Mouse (Mus musculus) CH12F3 (cell line): Measurements from ENCODE around the gene Cd70.

Experiments used
- in situ Hi-C: fragments of 300-500 bp; cut with MboI; formaldehyde crosslinking; loops from 2 replicates; pipeline ENCODE4 v1.14.3; 2020; ENCODE audit warnings: low sequenced_read_pairs

The Cd70 gene

DNA sequence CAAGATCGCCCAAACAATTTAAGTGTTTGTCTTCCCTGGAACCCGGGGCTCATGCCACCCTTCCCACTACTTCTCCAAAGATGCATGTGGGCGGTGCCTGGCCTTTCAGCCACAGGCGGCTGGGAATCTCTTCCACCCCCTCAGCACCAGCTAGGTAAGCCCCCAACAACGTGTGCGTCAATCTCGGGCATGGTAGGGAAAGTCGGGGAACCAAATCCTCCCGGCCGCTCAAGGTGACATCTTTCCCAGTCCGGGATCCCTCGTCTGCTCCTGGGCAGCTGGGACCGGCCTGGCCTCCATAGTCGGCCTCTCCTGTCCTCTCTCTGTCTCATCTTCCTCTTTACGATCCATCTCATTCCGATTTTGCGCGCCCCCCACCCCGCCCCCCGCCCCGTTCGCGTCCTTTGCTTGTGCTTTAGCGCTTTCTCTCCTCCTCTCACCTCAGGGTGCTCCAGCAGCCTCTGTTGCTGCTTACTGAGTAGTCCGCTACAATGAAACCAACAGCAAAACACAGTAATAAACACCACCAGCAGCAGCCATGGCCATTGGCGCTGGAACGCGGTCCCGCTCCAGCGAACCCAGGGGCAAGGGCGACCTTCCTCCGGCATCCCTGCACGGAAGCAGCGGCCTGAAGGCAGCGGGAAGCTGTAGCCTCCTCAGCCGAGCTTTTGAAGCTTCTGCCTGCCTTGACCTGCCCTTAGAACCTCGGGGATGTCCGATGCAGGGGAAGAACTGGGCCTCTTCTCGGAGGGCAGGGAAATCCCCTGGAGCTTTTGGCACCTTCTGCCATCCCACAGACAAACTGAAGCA lies at the start of gene Cd70:
Gene Cd70, minus strand, starts transcription at position 784 of the 810 bp plus-strand sequence.
- in situ Hi-C loops = no loop called here

DNA sequence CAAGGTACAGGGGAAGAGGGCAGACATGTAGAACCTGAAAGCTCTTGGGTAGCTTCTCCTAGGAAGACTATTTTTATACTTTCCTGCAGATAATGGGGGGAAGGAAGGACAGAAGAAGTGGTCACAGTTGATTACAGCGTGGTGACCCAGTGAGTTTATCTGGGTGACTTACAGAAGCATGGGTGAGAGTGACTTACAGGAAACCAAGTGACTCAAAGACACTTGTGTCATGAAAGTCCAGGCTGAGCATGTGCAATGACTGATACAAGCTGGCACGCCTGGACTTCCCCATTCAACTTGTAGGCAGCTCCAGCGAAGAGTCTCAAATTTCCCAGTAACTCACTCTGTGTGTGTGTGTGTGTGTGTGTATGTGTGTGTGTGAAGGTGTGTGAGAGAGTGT lies 48.7 kb upstream of the Cd70 start:
- in situ Hi-C loops = no loop called here

DNA sequence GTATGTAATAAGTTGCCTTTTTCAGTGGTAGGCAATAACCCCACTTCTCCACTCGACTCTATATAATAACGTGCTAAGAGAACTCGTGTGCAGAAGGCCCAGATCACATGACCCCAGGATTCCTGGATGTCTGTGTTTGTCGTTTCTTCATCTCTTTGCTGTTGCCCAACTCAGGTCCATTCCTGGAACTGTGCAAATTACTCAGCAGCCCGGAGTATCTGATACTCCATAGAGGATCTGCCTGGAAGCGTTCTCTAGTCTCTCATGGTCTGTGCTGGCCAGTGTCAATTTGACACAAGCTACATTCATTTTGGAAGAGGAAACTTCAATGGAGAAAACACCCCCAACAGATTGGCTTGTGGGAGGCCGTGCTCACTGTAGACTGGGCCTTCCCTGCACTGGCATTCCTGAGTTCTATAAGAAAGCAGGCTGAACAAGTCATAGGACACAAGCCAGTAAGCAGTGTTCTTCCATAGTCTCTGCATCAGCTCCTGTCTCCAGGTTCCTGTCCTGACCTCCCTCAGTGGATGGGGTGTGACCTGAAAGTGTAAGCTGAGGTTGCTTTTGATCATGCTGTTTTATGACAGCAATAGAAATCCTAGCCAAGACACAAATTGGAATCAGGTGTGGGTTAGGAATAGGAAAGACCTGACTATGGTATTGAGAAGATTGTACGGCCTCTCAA lies 45.9 kb upstream of the Cd70 start:
- in situ Hi-C loops = no loop called here

DNA sequence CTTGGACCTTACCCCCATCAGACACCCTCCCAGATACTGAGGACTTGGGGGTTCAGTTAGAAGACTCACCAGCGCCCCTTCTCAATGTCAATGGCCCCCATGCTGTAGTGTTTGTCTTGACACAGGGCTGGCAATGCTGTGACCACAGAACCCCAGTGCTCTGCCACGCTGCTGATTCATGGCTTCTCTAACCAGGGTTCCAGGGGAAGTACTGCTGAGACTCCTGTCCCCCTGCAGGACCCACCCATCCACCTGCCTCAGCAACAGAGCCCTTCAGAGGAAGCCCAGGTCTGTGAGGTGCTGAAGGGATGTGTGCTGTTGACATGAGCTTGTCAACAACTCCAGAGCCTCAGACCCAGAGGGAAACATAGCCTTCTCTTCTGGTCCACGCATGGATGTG lies 45.2 kb upstream of the Cd70 start:
- in situ Hi-C loops = no loop called here

DNA sequence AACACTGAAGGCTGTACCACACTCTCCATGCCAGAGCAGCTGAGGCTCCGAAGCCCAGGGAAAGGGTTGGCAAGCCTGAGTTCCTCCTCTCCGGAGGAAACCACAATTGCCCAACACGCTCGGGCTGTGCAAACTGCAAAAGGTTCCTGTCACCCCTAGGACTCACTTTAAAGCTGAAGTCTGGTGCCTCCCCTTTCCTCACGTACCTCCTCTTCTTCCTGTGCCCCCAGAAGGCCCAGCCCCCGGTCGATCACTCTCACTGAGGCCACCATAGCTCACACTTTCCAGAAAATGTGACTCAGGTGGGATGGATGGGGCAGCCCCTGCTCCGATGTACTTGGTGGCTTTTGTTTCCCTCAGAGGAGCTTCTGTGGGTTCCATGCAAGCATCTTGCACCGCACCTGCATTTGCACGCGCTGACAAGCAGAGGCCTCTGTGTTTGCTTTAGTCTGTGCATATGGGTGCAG lies 44.5 kb upstream of the Cd70 start, which contains the start of gene Tnfsf14:
Gene Tnfsf14, minus strand, starts transcription at position 137 of the 467 bp plus-strand sequence.
- in situ Hi-C loops = no loop called here

DNA sequence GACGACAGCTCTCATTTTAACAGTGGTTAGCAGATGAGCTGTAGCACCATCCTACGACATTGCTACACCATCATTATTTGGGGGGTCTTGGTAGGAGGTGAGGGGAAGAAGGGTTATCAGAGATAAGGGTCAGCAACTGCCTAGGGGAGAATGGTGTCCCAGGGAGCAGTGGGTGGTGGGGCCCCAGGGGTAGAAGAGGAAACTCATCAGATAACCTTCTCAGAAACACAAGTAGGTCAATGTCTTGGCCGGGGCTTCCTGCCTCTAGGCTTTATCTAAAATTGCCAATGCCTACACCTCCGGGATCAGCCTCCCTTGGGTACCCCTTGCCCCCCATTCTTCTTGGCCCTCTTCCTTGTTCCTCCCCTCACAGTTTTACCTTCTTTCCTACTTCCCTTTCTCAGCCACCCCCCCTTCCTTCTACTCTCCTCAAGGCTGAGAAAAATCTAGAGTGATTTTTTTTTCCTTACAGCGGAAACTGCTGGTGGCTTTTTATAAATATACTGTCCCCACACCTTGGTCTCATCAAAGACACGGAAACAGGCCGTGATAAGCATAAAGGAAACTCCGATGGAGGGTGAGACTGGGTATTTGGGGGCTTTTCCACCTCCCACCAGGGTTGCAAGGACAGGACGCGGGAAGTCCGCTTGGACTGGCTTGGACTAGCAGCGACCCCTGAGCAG lies 39.1 kb upstream of the Cd70 start:
- in situ Hi-C loops = no loop called here

DNA sequence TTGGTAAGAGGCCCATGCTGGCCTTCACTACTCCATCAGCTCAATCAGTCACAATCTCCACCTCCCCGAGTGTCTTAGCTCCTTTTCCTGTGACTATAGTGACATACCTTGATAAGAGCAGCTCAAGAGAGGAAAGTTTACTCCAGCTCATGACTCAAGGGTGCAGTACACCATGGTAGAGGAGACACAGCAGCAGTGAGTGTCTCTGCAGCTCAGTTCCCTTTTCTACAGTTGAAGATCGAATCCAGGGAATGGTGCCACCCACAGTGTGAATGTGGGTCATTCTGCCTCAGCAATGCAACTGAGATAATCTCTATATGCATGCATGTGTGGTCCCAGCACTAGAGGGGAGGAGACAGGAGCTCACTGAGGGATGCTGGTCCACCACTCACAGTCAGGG lies 36.1 kb upstream of the Cd70 start:
- in situ Hi-C loops = no loop called here

DNA sequence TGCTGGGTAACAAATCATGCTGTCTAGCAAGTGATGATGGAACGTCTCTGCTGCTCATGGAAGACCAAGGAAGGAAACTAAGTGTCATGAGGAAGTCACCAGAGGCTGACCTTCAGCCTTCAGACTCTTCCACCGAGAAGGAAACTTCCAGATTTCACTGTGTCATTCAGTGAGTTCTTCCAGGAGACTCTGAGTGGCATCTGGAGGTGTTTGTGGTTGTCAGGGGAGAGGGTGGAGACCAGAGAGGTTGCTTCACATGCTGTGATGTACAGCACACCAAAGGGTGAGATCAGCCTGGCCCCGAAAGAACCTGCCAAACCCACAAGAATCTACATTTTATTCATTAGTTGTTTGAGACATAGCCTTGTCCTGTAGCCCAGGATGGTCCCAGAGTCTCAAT lies 33.3 kb upstream of the Cd70 start:
- in situ Hi-C loops = no loop called here

DNA sequence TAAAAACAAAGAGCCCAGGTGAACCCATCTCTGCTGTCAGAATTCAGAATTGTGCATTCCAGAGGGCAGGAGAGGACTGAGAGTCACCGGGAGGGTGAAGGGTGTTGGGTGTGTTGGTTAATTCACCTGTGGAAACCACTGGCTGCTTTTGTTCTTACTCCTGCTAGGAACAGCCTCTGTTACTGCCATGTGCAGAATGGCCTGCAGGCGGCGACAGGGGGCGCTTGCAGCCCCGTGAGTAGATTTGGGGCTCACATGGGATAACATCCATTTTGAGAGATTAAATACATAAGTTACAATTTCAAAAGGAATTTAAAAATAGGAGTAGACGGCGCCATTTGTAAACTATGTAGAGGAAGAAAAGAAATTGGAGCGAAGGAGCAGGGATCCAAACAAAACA lies 30.8 kb upstream of the Cd70 start:
- in situ Hi-C loops = no loop called here

DNA sequence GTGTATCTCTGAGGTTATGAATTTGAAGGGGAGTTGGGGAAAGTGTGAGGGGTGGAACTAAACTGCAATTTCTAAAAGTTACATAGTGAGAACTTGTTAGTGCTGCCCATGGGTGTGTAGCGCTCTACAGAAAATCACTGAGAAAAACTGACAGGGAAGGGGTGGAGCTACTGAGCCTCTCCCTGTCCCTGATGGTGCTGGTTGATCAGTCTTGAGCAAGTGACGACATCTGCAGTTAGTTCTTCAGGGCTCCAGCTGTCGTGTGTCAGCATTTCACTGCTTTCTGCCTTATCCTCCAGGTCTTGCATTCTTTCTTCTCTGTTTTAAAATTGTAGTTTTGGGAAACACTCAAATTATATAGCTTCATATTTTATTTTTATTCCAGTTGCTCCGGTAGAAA lies 23.8 kb upstream of the Cd70 start:
- in situ Hi-C loops = no loop called here

DNA sequence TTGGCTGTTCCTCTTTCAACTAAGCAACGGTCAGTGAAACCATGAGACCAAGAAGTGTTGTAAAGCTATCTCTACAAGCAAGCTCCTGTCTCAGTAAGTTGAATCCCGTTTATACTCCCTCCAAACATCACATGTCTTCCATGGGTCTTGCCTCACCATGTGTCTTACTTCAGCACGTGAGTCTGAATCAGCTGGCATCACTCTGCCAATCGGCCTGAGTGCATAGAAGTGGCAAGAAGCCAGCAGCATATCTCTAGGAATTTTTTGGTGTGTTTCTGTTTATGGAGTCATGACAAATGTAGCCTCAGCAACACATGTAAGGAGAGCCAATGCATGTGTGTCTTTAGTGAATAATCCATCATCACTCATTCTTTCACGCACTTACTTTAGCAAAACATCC lies 22.8 kb upstream of the Cd70 start:
- in situ Hi-C loops = no loop called here

DNA sequence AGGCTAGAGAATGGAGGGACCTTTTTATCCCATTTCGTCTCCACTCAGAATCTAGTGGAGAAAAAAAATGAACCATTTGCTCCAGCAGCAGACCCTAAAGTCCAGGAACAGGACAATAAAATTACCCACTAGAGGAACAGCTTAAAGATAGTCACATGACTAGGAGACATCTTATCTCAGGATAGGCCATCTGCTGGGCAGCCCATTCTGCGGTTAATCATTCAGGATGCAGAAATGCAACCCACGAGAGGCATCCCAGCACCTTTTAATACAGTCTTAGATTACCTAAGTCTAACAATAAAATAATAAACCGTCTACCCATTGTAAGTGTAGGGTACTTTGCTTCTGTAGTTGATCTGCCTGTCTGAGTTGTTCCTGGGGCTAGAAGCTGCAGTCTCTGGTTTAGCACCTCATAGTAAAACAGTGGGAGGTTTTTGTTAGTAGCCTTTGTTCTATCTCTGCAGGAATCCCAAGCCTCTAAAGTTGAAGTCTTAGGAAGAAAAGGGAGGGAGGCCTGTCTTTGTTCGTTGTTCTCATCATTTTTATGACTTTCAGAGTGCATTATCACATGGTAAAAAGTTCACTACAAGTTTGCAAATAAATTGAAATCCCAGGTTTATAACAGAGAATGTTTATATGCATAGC lies 21.2 kb upstream of the Cd70 start:
- in situ Hi-C loops = no loop called here

DNA sequence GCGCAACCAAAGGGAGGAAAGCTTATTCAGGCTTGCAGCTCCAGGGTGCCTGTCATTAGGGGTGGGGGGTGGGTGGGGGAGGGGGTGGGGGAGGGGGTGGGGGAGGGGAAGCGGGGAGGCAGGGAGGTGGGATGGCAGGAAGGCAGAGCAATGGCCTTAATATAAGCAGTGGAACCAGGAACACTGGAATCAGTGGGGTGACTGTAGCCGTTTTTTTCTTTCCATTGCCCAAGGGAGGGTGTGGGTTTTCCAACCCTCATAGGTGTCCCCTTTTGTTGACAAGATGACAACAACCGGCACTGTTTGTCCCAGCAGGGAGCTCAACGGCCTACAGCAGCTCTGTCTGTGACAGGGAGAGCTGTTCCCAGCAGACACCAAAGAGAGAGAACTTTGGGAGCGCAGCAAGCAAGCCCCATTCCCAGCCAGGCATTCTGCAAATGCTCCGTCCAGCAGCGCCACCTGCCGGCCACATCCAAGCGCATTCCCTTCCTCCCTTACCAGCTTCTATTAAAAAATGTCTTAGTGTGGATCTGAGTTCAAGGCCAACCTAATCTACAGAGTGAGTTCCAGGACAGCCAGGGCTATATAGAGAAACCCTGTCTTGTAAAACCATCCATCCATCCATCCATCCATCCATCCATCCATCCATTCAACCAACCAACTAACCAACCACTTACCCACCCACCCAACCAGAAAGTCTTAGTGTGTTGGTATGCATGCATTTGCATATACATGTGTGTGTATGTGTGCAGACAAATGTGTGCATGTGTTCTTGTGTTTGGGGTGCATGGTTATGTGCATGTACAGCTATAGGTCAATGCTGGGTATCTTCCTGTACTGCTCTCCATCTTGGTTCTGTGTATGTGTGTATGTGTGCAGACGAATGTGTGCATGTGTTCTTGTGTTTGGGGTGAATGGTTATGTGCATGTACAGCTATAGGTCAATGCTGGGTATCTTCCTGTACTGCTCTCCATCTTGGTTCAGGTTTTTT lies 17.5 kb upstream of the Cd70 start:
- in situ Hi-C loops = loop anchor here (5.0 kb wide), 1 partner anchor 70 kb away; no protein-coding TSS in a partner anchor

DNA sequence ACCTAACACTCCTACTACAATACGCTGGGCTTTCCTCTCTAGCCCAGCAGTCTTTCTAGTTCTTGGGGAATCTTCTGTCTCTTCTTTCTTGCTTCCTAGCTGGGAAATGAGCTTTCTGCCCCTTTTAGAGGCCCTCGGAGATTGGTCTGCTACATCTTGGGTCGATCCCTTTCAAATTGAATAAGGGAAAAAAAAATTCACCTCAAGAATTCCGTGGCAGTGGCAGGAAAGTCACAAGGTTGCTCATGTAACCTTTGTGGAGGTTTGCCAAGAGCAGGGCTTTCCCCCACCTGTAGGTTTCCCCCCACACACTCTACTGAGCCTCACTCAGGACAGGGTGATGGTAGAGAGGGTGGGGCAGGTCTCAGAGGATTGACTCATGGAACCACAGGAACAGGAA lies 4.2 kb upstream of the Cd70 start:
- in situ Hi-C loops = no loop called here

DNA sequence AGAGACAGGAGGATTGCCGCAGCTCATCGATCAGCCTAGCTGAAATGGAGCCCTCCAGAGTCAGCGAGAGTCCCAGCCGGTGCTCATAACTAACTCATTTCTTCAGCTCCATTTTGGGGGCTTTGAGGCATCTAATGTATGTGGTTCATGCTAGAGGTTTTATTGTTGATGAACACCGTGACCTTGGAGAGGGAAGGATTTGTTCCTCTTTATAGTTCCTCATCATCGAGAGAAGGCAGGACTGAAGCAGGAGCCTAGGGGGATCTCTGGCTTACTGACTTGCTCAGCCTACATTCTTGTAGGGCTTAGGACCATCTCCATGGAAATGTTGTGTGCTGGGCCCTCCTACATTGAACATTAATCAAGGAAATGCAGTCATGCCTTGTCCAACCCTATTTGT lies 3.4 kb upstream of the Cd70 start:
- in situ Hi-C loops = no loop called here

DNA sequence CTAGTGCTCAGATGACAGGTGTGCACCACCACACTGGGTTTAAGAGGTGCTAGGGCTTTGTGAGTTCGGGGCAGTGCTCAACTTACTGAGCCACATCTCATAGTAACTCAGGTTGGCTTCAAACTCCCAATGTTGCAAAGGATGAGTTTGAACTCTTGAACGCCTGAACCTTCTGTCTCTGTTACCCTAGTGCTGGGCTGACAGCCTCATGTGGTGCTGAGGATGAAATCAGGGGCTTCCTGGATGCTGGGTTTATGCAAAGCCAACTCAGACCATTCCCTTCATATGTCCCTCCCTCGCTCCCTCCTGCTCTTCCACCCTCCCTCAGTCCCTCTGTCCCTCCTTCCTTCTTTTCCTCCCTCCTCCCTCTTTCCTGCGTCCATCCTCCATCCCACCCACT lies 1.2 kb downstream of the Cd70 start:
- in situ Hi-C loops = no loop called here

DNA sequence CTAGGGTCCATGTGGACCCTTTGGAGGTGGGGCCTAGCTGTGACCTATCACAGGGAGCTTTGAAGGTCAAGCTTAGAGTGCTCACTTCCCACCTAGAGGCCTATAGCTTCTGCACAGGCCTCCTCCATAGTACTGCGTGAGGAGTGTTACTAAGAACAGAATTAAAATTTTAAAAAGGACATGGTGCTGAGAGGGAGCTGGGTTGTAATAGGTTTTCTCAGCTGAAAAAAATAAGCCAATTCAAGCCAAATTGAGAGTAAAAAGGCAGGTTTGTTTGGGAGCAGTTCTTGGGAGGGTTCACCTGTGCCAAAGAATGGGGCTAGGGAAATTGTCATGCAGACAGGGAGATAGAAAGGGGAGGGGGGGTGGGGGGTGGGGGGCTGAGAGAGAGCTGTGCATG lies 4.5 kb downstream of the Cd70 start:
- in situ Hi-C loops = no loop called here

DNA sequence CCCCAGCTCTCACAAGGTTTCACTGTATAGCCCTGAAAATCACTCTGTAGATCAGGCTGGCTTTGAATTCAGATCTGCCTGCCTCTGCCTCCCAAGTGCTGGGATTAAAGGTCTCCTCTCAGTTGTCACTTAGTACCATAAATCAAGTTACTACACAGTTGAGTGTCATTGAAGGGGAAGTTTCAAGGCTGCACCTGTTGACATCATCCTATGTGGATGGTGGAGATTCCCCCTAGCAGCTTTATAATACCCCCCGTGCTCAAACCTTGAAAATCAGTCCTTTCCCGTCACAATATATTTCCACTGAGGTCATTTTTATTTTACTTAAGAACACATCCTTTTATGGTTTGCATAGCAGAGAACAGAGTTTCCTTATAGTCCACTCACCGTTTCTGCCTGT lies 5.9 kb downstream of the Cd70 start:
- in situ Hi-C loops = no loop called here

DNA sequence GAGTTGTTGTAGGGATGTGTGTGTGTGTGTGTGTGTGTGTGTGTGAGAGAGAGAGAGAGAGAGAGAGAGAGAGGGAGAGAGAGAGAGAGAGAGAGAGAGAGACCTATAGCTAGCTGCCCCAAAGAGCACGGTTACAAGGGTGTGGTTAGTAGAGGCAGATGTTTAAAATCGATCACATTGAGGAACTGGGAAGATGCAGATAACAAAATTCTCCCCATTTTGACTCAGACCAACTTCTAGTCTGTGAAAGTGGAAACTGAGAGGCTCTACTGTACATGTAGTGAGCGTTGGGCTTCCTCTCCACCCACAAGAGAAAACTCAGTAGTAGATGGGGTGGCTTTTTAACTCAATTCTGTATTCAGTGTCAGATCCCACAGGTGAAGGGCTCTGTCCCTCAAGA lies 9.9 kb downstream of the Cd70 start:
- in situ Hi-C loops = no loop called here

DNA sequence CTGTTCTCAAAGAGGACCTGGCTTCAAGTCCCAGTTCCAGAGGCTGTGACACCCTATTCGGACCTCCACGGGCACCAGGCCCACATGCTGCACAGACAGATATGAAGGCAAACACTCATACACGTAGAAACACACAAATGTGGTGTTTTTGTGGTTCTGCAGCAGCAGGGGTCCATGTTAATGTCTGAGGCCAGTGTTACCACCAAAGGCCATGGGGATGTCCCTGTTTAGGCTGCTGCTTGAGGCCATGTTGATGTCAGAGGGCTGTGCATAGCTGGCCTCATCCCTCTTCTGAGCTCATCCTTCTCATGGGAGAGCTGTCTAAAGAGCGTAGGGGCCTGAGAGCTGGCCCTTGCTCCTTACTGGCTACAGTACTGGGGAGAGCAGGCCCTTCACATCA lies 10.9 kb downstream of the Cd70 start:
- in situ Hi-C loops = no loop called here
